Mouse (Mus musculus): ENCODE measurements around the gene Glis3.

Glis3 gene

GRCm38 (mm10) chr19:28679776-28680391 is at the start of gene Glis3:
Glis3 (minus strand) TSS chr19:28680077.
- DNase-seq (ENCODE audit: low read depth), result no peak

- peak; percentile 27 for DNase-seq (ENCODE audit: low read depth)
These were observed 46.4 kb upstream of the Glis3 start for GRCm38 (mm10) chr19:28726161-28726880.

GRCm38 (mm10) chr19:28724641-28725040 is 44.8 kb upstream of the Glis3 start:
- no peak for DNase-seq (ENCODE audit: low read depth)

GRCm38 (mm10) chr19:28722626-28723025 is 42.7 kb upstream of the Glis3 start:
- DNase-seq (ENCODE audit: low read depth), result no peak

GRCm38 (mm10) chr19:28721834-28722233 is 42.0 kb upstream of the Glis3 start:
- DNase-seq (ENCODE audit: low read depth), result no peak

- no peak for DNase-seq (ENCODE audit: low read depth)
These were observed 40.1 kb upstream of the Glis3 start for GRCm38 (mm10) chr19:28720016-28720415.

- DNase-seq (ENCODE audit: low read depth), result no peak
These were observed 34.8 kb upstream of the Glis3 start for GRCm38 (mm10) chr19:28714674-28715073.

- no peak for DNase-seq (ENCODE audit: low read depth)
These were observed 17.8 kb upstream of the Glis3 start for GRCm38 (mm10) chr19:28697718-28698117.

GRCm38 (mm10) chr19:28686398-28686797 is 6.5 kb upstream of the Glis3 start:
- DNase-seq (ENCODE audit: low read depth), result no peak

GRCm38 (mm10) chr19:28685484-28685883 is 5.6 kb upstream of the Glis3 start:
- no peak for DNase-seq (ENCODE audit: low read depth)

- no peak for DNase-seq (ENCODE audit: low read depth)
These were observed 4.5 kb upstream of the Glis3 start for GRCm38 (mm10) chr19:28684347-28684746.

GRCm38 (mm10) chr19:28683346-28683745 is 3.5 kb upstream of the Glis3 start:
- no peak for DNase-seq (ENCODE audit: low read depth)

GRCm38 (mm10) chr19:28679291-28679775 is 544 bp downstream of the Glis3 start:
- DNase-seq (ENCODE audit: low read depth), result no peak

GRCm38 (mm10) chr19:28678646-28679270 is 1.1 kb downstream of the Glis3 start:
- no peak for DNase-seq (ENCODE audit: low read depth)

- DNase-seq (ENCODE audit: low read depth), result no peak
These were observed 2.0 kb downstream of the Glis3 start for GRCm38 (mm10) chr19:28677728-28678438.

- DNase-seq (ENCODE audit: low read depth), result no peak
These were observed 2.7 kb downstream of the Glis3 start for GRCm38 (mm10) chr19:28677045-28677727.

GRCm38 (mm10) chr19:28663781-28664180 is 16.1 kb downstream of the Glis3 start:
- no peak for DNase-seq (ENCODE audit: low read depth)

- DNase-seq (ENCODE audit: low read depth), result no peak
These were observed 16.7 kb downstream of the Glis3 start for GRCm38 (mm10) chr19:28663148-28663547.

GRCm38 (mm10) chr19:28662474-28662873 is 17.4 kb downstream of the Glis3 start:
- no peak for DNase-seq (ENCODE audit: low read depth)

GRCm38 (mm10) chr19:28660912-28661311 is 19.0 kb downstream of the Glis3 start:
- DNase-seq (ENCODE audit: low read depth), result no peak

GRCm38 (mm10) chr19:28657686-28658195 is 22.1 kb downstream of the Glis3 start:
- no peak for DNase-seq (ENCODE audit: low read depth)

GRCm38 (mm10) chr19:28656882-28657281 is 23.0 kb downstream of the Glis3 start:
- no peak for DNase-seq (ENCODE audit: low read depth)
